Mouse (Mus musculus): ENCODE measurements around the gene Aipl1.

- TF ChIP-seq MYOD1 (IDR thresholded peaks at IDR 0.05; ENCODE audit: control insufficient read depth, insufficient read length, low read depth) (no peak), MAX (IDR thresholded peaks at IDR 0.05) (no peak), CTCF (IDR thresholded peaks at IDR 0.05; ENCODE audit: control insufficient read depth, insufficient read depth, insufficient read length) (no peak)
Observed at GRCm38 (mm10) chr11:72078056-72078455, 40.7 kb upstream of the Aipl1 start.
